Mouse (Mus musculus) neutrophil, adult 5-6 weeks (primary cell): ENCODE results near the gene Olfr945. TPM values are rescaled to one million over a fixed set of nuclear protein-coding genes. Genes with fewer than 3 reads are reported as not detected.

ENCODE experiments used
- ATAC-seq: fragments of 151-379, 151-347 bp; 2 replicates; pipeline ENCODE4 v1.8.0; 2017; ENCODE audit warnings: mild to moderate bottlenecking, moderate TSS enrichment; ENCODE audit not compliant: insufficient number of reproducible peaks, poor library complexity, low FRiP score, severe bottlenecking; ENCODE audit errors: extremely low read depth
- total RNA-seq: library from RNA; stranded (forward); fragments of 200-1000 nt; gene quantifications from 2 replicates; pipeline ENCODE4 v1.2.3, GENCODE M21; 2017

The Olfr945 gene
- 0.23 TPM in 1 of 2 replicates, not detected in the other for total RNA-seq

DNA sequence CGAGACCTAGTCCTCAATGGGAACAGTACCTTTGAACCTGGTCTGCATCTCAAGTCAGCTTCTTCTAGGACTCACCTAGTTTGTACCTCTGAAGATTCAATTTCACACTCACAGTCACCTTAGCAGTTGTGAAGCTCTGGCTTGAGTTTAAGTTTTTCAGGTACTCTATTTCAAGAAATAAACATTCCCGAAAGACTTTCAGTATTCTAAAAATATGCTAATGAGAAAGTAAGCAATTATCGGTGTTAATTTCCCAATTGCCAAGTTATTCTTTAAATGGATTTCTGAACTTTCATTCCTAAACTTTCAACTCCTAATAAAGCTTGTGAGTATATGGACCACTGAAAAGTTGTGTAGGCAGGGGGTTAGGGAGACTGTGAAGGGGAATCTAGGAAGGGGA lies at the start of gene Olfr945:
Olfr945 (minus strand) TSS at position 101 of the 400 bp plus-strand sequence.
- no peak for ATAC-seq

DNA sequence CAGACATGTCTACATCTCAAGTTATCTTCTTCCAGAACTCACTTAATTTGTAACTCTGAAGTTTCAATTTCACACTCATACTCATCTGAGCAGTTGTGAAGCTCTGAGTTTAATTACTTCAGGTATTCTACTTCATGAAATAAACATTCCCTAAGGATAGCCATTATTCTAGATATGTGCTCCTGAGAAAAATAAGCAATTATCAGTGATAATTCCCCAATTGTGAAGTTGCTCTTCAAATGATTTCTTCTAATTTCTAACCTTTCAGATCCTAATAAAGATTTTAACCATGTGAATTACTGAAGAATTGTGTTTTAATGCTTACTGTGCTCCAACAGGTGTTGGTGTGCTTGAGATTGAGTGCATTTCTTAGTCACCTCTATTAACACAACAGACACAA lies 49.3 kb upstream of the Olfr945 start, which contains the start of gene Olfr948:
Olfr948 (minus strand) TSS at position 101 of the 400 bp plus-strand sequence.
- ATAC-seq = no peak

DNA sequence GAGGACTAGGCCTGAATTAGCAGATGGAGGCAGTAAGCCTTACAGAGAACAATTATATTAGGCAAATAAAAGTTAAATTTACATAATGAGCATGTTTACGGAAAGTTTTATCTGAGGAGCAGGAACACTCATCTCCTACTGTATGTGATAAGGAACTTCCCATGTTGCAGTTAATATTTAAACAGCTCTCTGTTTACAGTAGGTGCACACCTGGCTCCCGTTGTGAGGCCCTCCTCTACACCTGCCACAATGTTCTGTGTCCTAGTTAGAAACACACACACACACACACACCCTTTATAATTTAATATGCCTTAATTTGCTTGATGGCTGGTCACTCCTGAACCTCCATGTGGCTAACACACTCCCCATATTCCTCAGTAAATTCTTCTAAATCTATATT lies 10.5 kb upstream of the Olfr945 start:
- ATAC-seq = no peak

DNA sequence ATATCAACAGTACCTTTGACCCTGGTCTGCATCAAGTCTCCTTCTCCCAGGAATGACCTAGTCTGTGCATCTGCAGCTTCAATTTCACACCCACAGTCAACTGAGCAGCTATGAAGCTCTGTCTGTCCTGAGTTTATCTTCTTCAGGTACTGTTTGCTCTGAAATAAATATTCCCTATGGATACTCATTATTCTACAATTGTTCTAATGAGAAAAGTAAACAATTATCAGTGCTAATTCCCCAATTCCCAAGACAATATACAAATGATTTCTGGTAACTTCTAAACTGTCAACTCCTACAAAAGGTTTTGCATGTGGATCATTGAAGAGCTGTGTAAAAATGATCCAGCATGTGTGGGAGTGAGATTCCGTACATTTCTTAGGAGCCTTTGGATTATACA lies 26.7 kb downstream of the Olfr945 start, which contains the start of gene Olfr1537:
Olfr1537 (minus strand) TSS at position 101 of the 400 bp plus-strand sequence.
- ATAC-seq = no peak

Other genes with a start within 250 kb of the Olfr945 start
- not detected in 2 replicates for gene Olfr937, start 211.9 kb downstream of the Olfr945 start, total RNA-seq
- gene Olfr938, start 197.9 kb downstream of the Olfr945 start, total RNA-seq = not detected in 2 replicates
- gene Olfr27, start 148.7 kb downstream of the Olfr945 start, total RNA-seq = 0.74 TPM in 1 of 2 replicates, not detected in the other
- 0.12 TPM in 1 of 2 replicates, not detected in the other for gene Olfr943, start 110.5 kb downstream of the Olfr945 start, total RNA-seq
- gene Olfr944, start 74.9 kb downstream of the Olfr945 start, total RNA-seq = not detected in 2 replicates
- gene Olfr1537, start 26.8 kb downstream of the Olfr945 start, total RNA-seq = not detected in 2 replicates
- gene Olfr948, start 49.2 kb upstream of the Olfr945 start, total RNA-seq = not detected in 2 replicates
- not detected in 2 replicates for gene Olfr951, start 110.6 kb upstream of the Olfr945 start, total RNA-seq
- not detected in 2 replicates for gene Olfr952, start 150.3 kb upstream of the Olfr945 start, total RNA-seq
- gene Olfr954, start 179.9 kb upstream of the Olfr945 start, total RNA-seq = not detected in 2 replicates
- gene Olfr955, start 195.1 kb upstream of the Olfr945 start, total RNA-seq = not detected in 2 replicates
- gene Olfr44, start 217.2 kb upstream of the Olfr945 start, total RNA-seq = 0.12 TPM in 1 of 2 replicates, not detected in the other
- gene Olfr957, start 239.0 kb upstream of the Olfr945 start, total RNA-seq = not detected in 2 replicates